In genomic region chr11:107213745-107214144, GRCm38 (mm10) we compare ENCODE assay signal across 8 mouse cellular contexts. TPM values are rescaled to one million over a fixed set of nuclear protein-coding genes. Genes with fewer than 3 reads are reported as not detected.
DNase-seq lines count a peak whose midpoint lies in the region; ATAC-seq lines count a peak whose summit lies in the region.

No protein-coding gene starts in this region.

- H3K9ac ChIP-seq in kidney, embryonic 14.5 days (ENCODE audit: low read depth, low read length): no peak overlapping the region
- no peak overlapping the region for H3K9ac ChIP-seq in forebrain, embryonic 15.5 days (replicated peaks)

- no peak overlapping the region for H3K27ac ChIP-seq in kidney, embryonic 14.5 days (ENCODE audit: low read depth, low read length)
- H3K27ac ChIP-seq in forebrain, embryonic 15.5 days (replicated peaks): no peak overlapping the region

- H3K4me3 ChIP-seq in kidney, embryonic 14.5 days (ENCODE audit: low read length): no peak overlapping the region
- no peak overlapping the region for H3K4me3 ChIP-seq in forebrain, embryonic 15.5 days

- peak; percentile 45 for DNase-seq in kidney, adult 9 months
- peak; percentile 75 for DNase-seq in CD4-positive helper T cell, adult 2 months (ENCODE audit: low read depth, low spot score)
- DNase-seq in NIH3T3 (ENCODE audit: low read depth): peak; percentile 85
- DNase-seq in hindlimb bud, embryonic 11.5 days (ENCODE audit: extremely low spot score, low read depth, low spot score): peak; percentile 30
- DNase-seq in gastrocnemius, postnatal 10 days: no peak
- no peak for DNase-seq in thymus, postnatal 36 days

- H3K9me3 ChIP-seq in kidney, embryonic 14.5 days (ENCODE audit: control insufficient read depth, low read length): no peaks in the 10 kb centered on the region
- no peaks in the 10 kb centered on the region for H3K9me3 ChIP-seq in forebrain, embryonic 15.5 days

- ATAC-seq in kidney, embryonic 14.5 days (ENCODE audit: low FRiP score, low TSS enrichment): no peak
- ATAC-seq in forebrain, embryonic 15.5 days (replicated peaks): no peak

- 72% methylated on average over 5 of the region's 5 CpGs for WGBS in kidney, embryonic 14.5 days
- WGBS in forebrain, embryonic 15.5 days: 77% methylated on average over 5 of the region's 5 CpGs

- no peak overlapping the region for H3K4me2 ChIP-seq in kidney, embryonic 14.5 days (replicated peaks; ENCODE audit: low read depth, low read length)
- H3K4me2 ChIP-seq in forebrain, embryonic 15.5 days (replicated peaks): no peak overlapping the region

- H3K27me3 ChIP-seq in kidney, embryonic 14.5 days (ENCODE audit: control insufficient read depth, insufficient read depth, low read length): no peaks in the 10 kb centered on the region
- no peaks in the 10 kb centered on the region for H3K27me3 ChIP-seq in forebrain, embryonic 15.5 days

- no peaks in the 10 kb centered on the region for H3K4me1 ChIP-seq in kidney, embryonic 14.5 days (ENCODE audit: control insufficient read depth, insufficient read depth, low read length)
- no peaks in the 10 kb centered on the region for H3K4me1 ChIP-seq in forebrain, embryonic 15.5 days

- 0 out of 2 replicates have a peak, but pooled peaks cover 3% of the 10 kb centered on the region for H3K36me3 ChIP-seq in kidney, embryonic 14.5 days (ENCODE audit: control insufficient read depth, insufficient read depth, low read length)
- H3K36me3 ChIP-seq in forebrain, embryonic 15.5 days: 0 out of 2 replicates have a peak, but pooled peaks cover 4% of the 10 kb centered on the region

RNA-seq across cellular contexts. Expression of gene Nol11, which starts 24.6 kb away (rescaled TPM):
- polyA plus RNA-seq in kidney, embryonic 14.5 days (2014; fragmentation: Nextera tagmentation; extraction: Ambion mirVana): 53.7 and 70.4 TPM in 2 replicates
- total RNA-seq in gastrocnemius, postnatal 10 days (2021): 10 to 100 TPM; 13.8 to 16.3 TPM
- polyA plus RNA-seq in forebrain, embryonic 15.5 days (2015; fragmentation: Nextera tagmentation; extraction: Ambion mirVana): 53.9 and 55.4 TPM in 2 replicates

Comparison
In these comparisons a context has a peak if more than half of its experiments do, and no peak if none do; other contexts are left out.
1. DNase-seq: peak in kidney, adult 9 months (single experiment), CD4-positive helper T cell, adult 2 months (single experiment), NIH3T3 (single experiment) and hindlimb bud, embryonic 11.5 days (single experiment); none in gastrocnemius, postnatal 10 days (single experiment) and thymus, postnatal 36 days (0 of 2).